Mouse (Mus musculus): ENCODE results near the gene Acly. TPM values are rescaled to one million over a fixed set of nuclear protein-coding genes. Genes with fewer than 3 reads are reported as not detected.

Gene Acly
- total and polyA plus RNA-seq, 2 experiments from 2014 or later = 35.5 to 75.6 TPM

GRCm38 (mm10) chr11:100484461-100484860 is 43.3 kb downstream of the Acly start:
- WGBS = 89% methylated on average over 3 of the region's 3 CpGs
- no peak overlapping the region for H3K27ac ChIP-seq (ENCODE audit: low read depth)
- no peak overlapping the region for H3K4me2 ChIP-seq (ENCODE audit: low read depth, low read length)
- no peaks in the 10 kb centered on the region for H3K4me1 ChIP-seq (ENCODE audit: control insufficient read depth, insufficient read depth)
- no peak overlapping the region for H3K9ac ChIP-seq (replicated peaks; ENCODE audit: low read depth, low read length)
- peaks cover 81% of the 10 kb centered on the region for H3K36me3 ChIP-seq (replicated peaks; ENCODE audit: control insufficient read depth, insufficient read depth, low read length)
- no peaks in the 10 kb centered on the region for H3K9me3 ChIP-seq (replicated peaks; ENCODE audit: control insufficient read depth, low read length)
- no peaks in the 10 kb centered on the region for H3K27me3 ChIP-seq (ENCODE audit: control insufficient read depth, insufficient read depth, low read length)
- no peak overlapping the region for H3K4me3 ChIP-seq (ENCODE audit: low read depth, low read length)
- no peak for TF ChIP-seq CTCF (IDR thresholded peaks at IDR 0.05; ENCODE audit: low read depth)
- no peak for TF ChIP-seq EP300 (IDR thresholded peaks at IDR 0.05; ENCODE audit: low read depth)
- ATAC-seq (ENCODE audit: insufficient read depth, low read depth) (no peak), DNase-seq (ENCODE audit: low spot score) (no peak)

GRCm38 (mm10) chr11:100479152-100479551 is 48.6 kb downstream of the Acly start:
- DNase-seq (ENCODE audit: low spot score) = no peak
- no peak for ATAC-seq (ENCODE audit: insufficient read depth, low read depth)
- Histone ChIP-seq H3K9me3 (replicated peaks; ENCODE audit: control insufficient read depth, low read length) (no peaks in the 10 kb centered on the region), H3K4me2 (ENCODE audit: low read depth, low read length) (no peak overlapping the region), H3K4me3 (ENCODE audit: low read depth, low read length) (no peak overlapping the region), H3K27me3 (ENCODE audit: control insufficient read depth, insufficient read depth, low read length) (no peaks in the 10 kb centered on the region), H3K36me3 (replicated peaks; ENCODE audit: control insufficient read depth, insufficient read depth, low read length) (peaks cover 71% of the 10 kb centered on the region), H3K4me1 (ENCODE audit: control insufficient read depth, insufficient read depth) (no peaks in the 10 kb centered on the region), H3K27ac (ENCODE audit: low read depth) (no peak overlapping the region), H3K9ac (replicated peaks; ENCODE audit: low read depth, low read length) (no peak overlapping the region)
- WGBS = 61% methylated on average over 7 of the region's 7 CpGs
- TF ChIP-seq EP300 (IDR thresholded peaks at IDR 0.05; ENCODE audit: low read depth) (no peak), CTCF (IDR thresholded peaks at IDR 0.05; ENCODE audit: low read depth) (no peak)

DNA sequence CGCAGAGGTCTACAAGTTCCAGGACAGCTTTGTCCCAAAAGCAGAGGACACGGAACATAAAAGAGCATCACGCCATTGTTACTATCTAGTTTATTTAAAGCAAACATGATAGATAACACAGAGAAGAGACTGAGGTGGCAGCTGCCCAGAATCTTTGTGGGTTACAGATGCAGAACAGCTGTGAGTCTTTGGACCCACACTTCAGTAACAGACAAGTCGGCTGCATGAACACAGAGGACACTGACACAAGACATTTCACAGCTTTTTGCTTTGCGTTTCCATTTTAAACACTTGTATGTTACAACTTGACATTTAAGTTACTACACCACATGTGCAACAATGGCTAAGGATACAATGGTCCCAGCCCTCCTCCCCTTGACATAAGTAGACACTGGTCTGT is 51.5 kb downstream of the Acly start:
- no peak for TF ChIP-seq EP300 (IDR thresholded peaks at IDR 0.05; ENCODE audit: low read depth)
- no peak for TF ChIP-seq CTCF (IDR thresholded peaks at IDR 0.05; ENCODE audit: low read depth)
- ATAC-seq (ENCODE audit: insufficient read depth, low read depth) = no peak
- H3K27ac ChIP-seq (ENCODE audit: low read depth) = no peak overlapping the region
- H3K4me1 ChIP-seq (ENCODE audit: control insufficient read depth, insufficient read depth) = peaks cover 8% of the 10 kb centered on the region
- no peak for DNase-seq (ENCODE audit: low spot score)
- no peaks in the 10 kb centered on the region for H3K9me3 ChIP-seq (replicated peaks; ENCODE audit: control insufficient read depth, low read length)
- H3K4me3 ChIP-seq (ENCODE audit: low read depth, low read length) = no peak overlapping the region
- peaks cover 47% of the 10 kb centered on the region for H3K36me3 ChIP-seq (replicated peaks; ENCODE audit: control insufficient read depth, insufficient read depth, low read length)
- H3K27me3 ChIP-seq (ENCODE audit: control insufficient read depth, insufficient read depth, low read length) = no peaks in the 10 kb centered on the region
- 82% methylated on average over 5 of the region's 5 CpGs for WGBS
- H3K4me2 ChIP-seq (ENCODE audit: low read depth, low read length) = no peak overlapping the region
- no peak overlapping the region for H3K9ac ChIP-seq (replicated peaks; ENCODE audit: low read depth, low read length)

DNA sequence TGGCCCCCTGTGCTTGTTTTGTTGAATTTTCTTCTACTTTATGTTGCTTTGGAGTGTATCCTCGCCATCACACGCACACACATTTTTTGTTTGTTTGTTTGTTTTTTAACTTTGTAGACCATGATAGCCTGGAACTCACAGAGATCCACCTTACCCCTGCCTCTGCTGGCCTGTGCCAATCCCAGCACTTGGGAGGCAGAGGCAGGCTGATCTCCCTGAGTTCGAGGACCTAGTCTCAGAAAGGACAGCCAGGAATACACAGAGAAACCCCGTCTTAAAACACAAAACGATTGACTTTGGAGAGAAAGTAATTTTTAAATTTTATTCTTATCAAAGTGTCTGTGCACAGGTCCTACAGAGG is 54.9 kb downstream of the Acly start:
- peak overlapping the region; percentile 100; the same call in 1 of the 2 replicates for H3K4me3 ChIP-seq (ENCODE audit: low read depth, low read length)
- H3K36me3 ChIP-seq (replicated peaks; ENCODE audit: control insufficient read depth, insufficient read depth, low read length) = peaks cover 17% of the 10 kb centered on the region
- TF ChIP-seq EP300 (IDR thresholded peaks at IDR 0.05; ENCODE audit: low read depth) (no peak), CTCF (IDR thresholded peaks at IDR 0.05; ENCODE audit: low read depth) (no peak)
- H3K9me3 ChIP-seq (replicated peaks; ENCODE audit: control insufficient read depth, low read length) = no peaks in the 10 kb centered on the region
- H3K4me1 ChIP-seq (ENCODE audit: control insufficient read depth, insufficient read depth) = peaks cover 16% of the 10 kb centered on the region
- H3K27ac ChIP-seq (ENCODE audit: low read depth) = 0 out of 2 replicates have a peak overlapping the region, but pooled peaks have one; percentile 87
- ATAC-seq (ENCODE audit: insufficient read depth, low read depth) = peak; percentile 31
- H3K9ac ChIP-seq (replicated peaks; ENCODE audit: low read depth, low read length) = no peak overlapping the region
- WGBS = 32% methylated on average over 5 of the region's 5 CpGs
- peak overlapping the region; percentile 99; the same call in 1 of the 2 replicates for H3K4me2 ChIP-seq (ENCODE audit: low read depth, low read length)
- no peaks in the 10 kb centered on the region for H3K27me3 ChIP-seq (ENCODE audit: control insufficient read depth, insufficient read depth, low read length)
- DNase-seq (ENCODE audit: low spot score) = no peak

- no peaks in the 10 kb centered on the region for H3K27me3 ChIP-seq (ENCODE audit: control insufficient read depth, insufficient read depth, low read length)
- TF ChIP-seq EP300 (IDR thresholded peaks at IDR 0.05; ENCODE audit: low read depth) (0 out of 2 replicates have a peak, but pooled peaks have one; percentile 17), CTCF (IDR thresholded peaks at IDR 0.05; ENCODE audit: low read depth) (peak; percentile 69)
- peak; percentile 97 for ATAC-seq (ENCODE audit: insufficient read depth, low read depth)
- no peaks in the 10 kb centered on the region for H3K9me3 ChIP-seq (replicated peaks; ENCODE audit: control insufficient read depth, low read length)
- peak within 1 kb of the TSS; percentile 100 for H3K4me3 ChIP-seq (ENCODE audit: low read depth, low read length)
- H3K36me3 ChIP-seq (replicated peaks; ENCODE audit: control insufficient read depth, insufficient read depth, low read length) = peaks cover 13% of the 10 kb centered on the region
- H3K4me1 ChIP-seq (ENCODE audit: control insufficient read depth, insufficient read depth) = peaks cover 16% of the 10 kb centered on the region
- peak; percentile 95 for DNase-seq (ENCODE audit: low spot score)
- H3K27ac ChIP-seq (ENCODE audit: low read depth) = peak within 1 kb of the TSS; percentile 87
- under 1% methylated on average over 83 of the region's 83 CpGs for WGBS
- H3K9ac ChIP-seq (replicated peaks; ENCODE audit: low read depth, low read length) = peak within 1 kb of the TSS; percentile 95
- H3K4me2 ChIP-seq (ENCODE audit: low read depth, low read length) = peak within 1 kb of the TSS; percentile 99
These were observed 55.4 kb downstream of the Acly start, which contains the start of gene Klhl11 for GRCm38 (mm10) chr11:100472197-100472934. Gene Klhl11, minus strand, starts transcription at chr11:100472741.
